Mouse (Mus musculus): ENCODE data around the gene Slc39a9. TPM values are rescaled to one million over a fixed set of nuclear protein-coding genes. Genes with fewer than 3 reads are reported as not detected.

Slc39a9 gene
- 23.8 and 26.7 TPM in 2 replicates for polyA plus RNA-seq (2015; fragmentation: Nextera tagmentation; extraction: Ambion mirVana)

GRCm38 (mm10) chr12:80643693-80644505 lies at the start of gene Slc39a9, which contains the start of gene Erh:
Gene Slc39a9 (plus strand): TSS chr12:80643883.
Gene Erh (minus strand): TSS chr12:80644341.
- Histone ChIP-seq H3K27ac (ENCODE audit: low read depth, low read length) (peak within 1 kb of the TSS; percentile 87), H3K36me3 (ENCODE audit: control insufficient read depth, insufficient read depth, low read length) (peaks cover 4% of the 10 kb centered on the region), H3K4me3 (ENCODE audit: low read length) (peak within 1 kb of the TSS; percentile 69), H3K27me3 (replicated peaks; ENCODE audit: control insufficient read depth, insufficient read depth, low read length) (no peaks in the 10 kb centered on the region), H3K4me1 (ENCODE audit: control insufficient read depth, insufficient read depth, low read depth, low read length) (peaks cover 41% of the 10 kb centered on the region), H3K9me3 (ENCODE audit: control insufficient read depth, low read length) (no peaks in the 10 kb centered on the region), H3K4me2 (ENCODE audit: low read length) (peak within 1 kb of the TSS; percentile 89), H3K9ac (ENCODE audit: low read depth, low read length) (peak within 1 kb of the TSS; percentile 90)
- under 1% methylated on average over 47 of the region's 50 CpGs for WGBS
- peak; percentile 98 for ATAC-seq

GRCm38 (mm10) chr12:80594141-80594540 lies 49.5 kb upstream of the Slc39a9 start:
- Histone ChIP-seq H3K9me3 (ENCODE audit: control insufficient read depth, low read length) (no peaks in the 10 kb centered on the region), H3K9ac (ENCODE audit: low read depth, low read length) (no peak overlapping the region), H3K4me2 (ENCODE audit: low read length) (no peak overlapping the region), H3K4me1 (ENCODE audit: control insufficient read depth, insufficient read depth, low read depth, low read length) (peaks cover 3% of the 10 kb centered on the region; the same call in 1 of the 2 replicates), H3K4me3 (ENCODE audit: low read length) (no peak overlapping the region), H3K27ac (ENCODE audit: low read depth, low read length) (no peak overlapping the region), H3K36me3 (ENCODE audit: control insufficient read depth, insufficient read depth, low read length) (peaks cover 5% of the 10 kb centered on the region; the same call in 1 of the 2 replicates), H3K27me3 (replicated peaks; ENCODE audit: control insufficient read depth, insufficient read depth, low read length) (no peaks in the 10 kb centered on the region)
- WGBS = 89% methylated on average over 4 of the region's 4 CpGs
- ATAC-seq = no peak

- Histone ChIP-seq H3K9ac (ENCODE audit: low read depth, low read length) (no peak overlapping the region), H3K4me3 (ENCODE audit: low read length) (no peak overlapping the region), H3K27me3 (replicated peaks; ENCODE audit: control insufficient read depth, insufficient read depth, low read length) (no peaks in the 10 kb centered on the region), H3K36me3 (ENCODE audit: control insufficient read depth, insufficient read depth, low read length) (peaks cover 5% of the 10 kb centered on the region; the same call in 1 of the 2 replicates), H3K4me2 (ENCODE audit: low read length) (no peak overlapping the region), H3K4me1 (ENCODE audit: control insufficient read depth, insufficient read depth, low read depth, low read length) (peaks cover 3% of the 10 kb centered on the region; the same call in 1 of the 2 replicates), H3K27ac (ENCODE audit: low read depth, low read length) (no peak overlapping the region), H3K9me3 (ENCODE audit: control insufficient read depth, low read length) (no peaks in the 10 kb centered on the region)
- no peak for ATAC-seq
- WGBS = 79% methylated on average over 4 of the region's 4 CpGs
These were observed 48.9 kb upstream of the Slc39a9 start for GRCm38 (mm10) chr12:80594781-80595180.

- no peak overlapping the region for H3K4me3 ChIP-seq (ENCODE audit: low read length)
- no peaks in the 10 kb centered on the region for H3K9me3 ChIP-seq (ENCODE audit: control insufficient read depth, low read length)
- peaks cover 3% of the 10 kb centered on the region; the same call in 1 of the 2 replicates for H3K4me1 ChIP-seq (ENCODE audit: control insufficient read depth, insufficient read depth, low read depth, low read length)
- ATAC-seq = no peak
- H3K4me2 ChIP-seq (ENCODE audit: low read length) = no peak overlapping the region
- no peak overlapping the region for H3K27ac ChIP-seq (ENCODE audit: low read depth, low read length)
- 89% methylated on average over 4 of the region's 4 CpGs for WGBS
- no peaks in the 10 kb centered on the region for H3K27me3 ChIP-seq (replicated peaks; ENCODE audit: control insufficient read depth, insufficient read depth, low read length)
- no peak overlapping the region for H3K9ac ChIP-seq (ENCODE audit: low read depth, low read length)
- no peaks in the 10 kb centered on the region for H3K36me3 ChIP-seq (ENCODE audit: control insufficient read depth, insufficient read depth, low read length)
These were observed 48.1 kb upstream of the Slc39a9 start for GRCm38 (mm10) chr12:80595566-80595965.

- Histone ChIP-seq H3K9me3 (ENCODE audit: control insufficient read depth, low read length) (no peaks in the 10 kb centered on the region), H3K36me3 (ENCODE audit: control insufficient read depth, insufficient read depth, low read length) (no peaks in the 10 kb centered on the region), H3K4me1 (ENCODE audit: control insufficient read depth, insufficient read depth, low read depth, low read length) (peaks cover 3% of the 10 kb centered on the region; the same call in 1 of the 2 replicates), H3K27me3 (replicated peaks; ENCODE audit: control insufficient read depth, insufficient read depth, low read length) (no peaks in the 10 kb centered on the region), H3K4me2 (ENCODE audit: low read length) (no peak overlapping the region), H3K27ac (ENCODE audit: low read depth, low read length) (no peak overlapping the region), H3K4me3 (ENCODE audit: low read length) (no peak overlapping the region), H3K9ac (ENCODE audit: low read depth, low read length) (no peak overlapping the region)
- ATAC-seq = no peak
- WGBS = 78% methylated on average over 4 of the region's 4 CpGs
These were observed 47.7 kb upstream of the Slc39a9 start for GRCm38 (mm10) chr12:80595968-80596367.

GRCm38 (mm10) chr12:80598236-80598635 lies 45.4 kb upstream of the Slc39a9 start:
- no peaks in the 10 kb centered on the region for H3K27me3 ChIP-seq (replicated peaks; ENCODE audit: control insufficient read depth, insufficient read depth, low read length)
- no peak overlapping the region for H3K9ac ChIP-seq (ENCODE audit: low read depth, low read length)
- H3K9me3 ChIP-seq (ENCODE audit: control insufficient read depth, low read length) = no peaks in the 10 kb centered on the region
- peaks cover 4% of the 10 kb centered on the region for H3K4me1 ChIP-seq (ENCODE audit: control insufficient read depth, insufficient read depth, low read depth, low read length)
- 25% methylated on average over 7 of the region's 7 CpGs for WGBS
- ATAC-seq = no peak
- peak overlapping the region; percentile 73 for H3K27ac ChIP-seq (ENCODE audit: low read depth, low read length)
- H3K4me2 ChIP-seq (ENCODE audit: low read length) = no peak overlapping the region
- H3K4me3 ChIP-seq (ENCODE audit: low read length) = no peak overlapping the region
- H3K36me3 ChIP-seq (ENCODE audit: control insufficient read depth, insufficient read depth, low read length) = 0 out of 2 replicates have a peak, but pooled peaks cover 2% of the 10 kb centered on the region

GRCm38 (mm10) chr12:80598756-80599155 lies 44.9 kb upstream of the Slc39a9 start:
- ATAC-seq = peak; percentile 83
- H3K36me3 ChIP-seq (ENCODE audit: control insufficient read depth, insufficient read depth, low read length) = 0 out of 2 replicates have a peak, but pooled peaks cover 2% of the 10 kb centered on the region

GRCm38 (mm10) chr12:80601597-80602269 lies 42.0 kb upstream of the Slc39a9 start:
- no peak overlapping the region for H3K4me2 ChIP-seq (ENCODE audit: low read length)
- no peaks in the 10 kb centered on the region for H3K9me3 ChIP-seq (ENCODE audit: control insufficient read depth, low read length)
- no peak overlapping the region for H3K4me3 ChIP-seq (ENCODE audit: low read length)
- no peak overlapping the region for H3K27ac ChIP-seq (ENCODE audit: low read depth, low read length)
- 0 out of 2 replicates have a peak, but pooled peaks cover 2% of the 10 kb centered on the region for H3K36me3 ChIP-seq (ENCODE audit: control insufficient read depth, insufficient read depth, low read length)
- H3K4me1 ChIP-seq (ENCODE audit: control insufficient read depth, insufficient read depth, low read depth, low read length) = peaks cover 17% of the 10 kb centered on the region
- no peaks in the 10 kb centered on the region for H3K27me3 ChIP-seq (replicated peaks; ENCODE audit: control insufficient read depth, insufficient read depth, low read length)
- WGBS = 79% methylated on average over 9 of the region's 9 CpGs
- no peak overlapping the region for H3K9ac ChIP-seq (ENCODE audit: low read depth, low read length)
- ATAC-seq = no peak

More at GRCm38 (mm10) chr12:80598756-80599155, 44.9 kb upstream of the Slc39a9 start:
- 32% methylated on average over 6 of the region's 6 CpGs for WGBS
- peak overlapping the region; percentile 73 for H3K27ac ChIP-seq (ENCODE audit: low read depth, low read length)
- H3K9me3 ChIP-seq (ENCODE audit: control insufficient read depth, low read length) = no peaks in the 10 kb centered on the region
- no peak overlapping the region for H3K4me2 ChIP-seq (ENCODE audit: low read length)
- H3K4me3 ChIP-seq (ENCODE audit: low read length) = no peak overlapping the region
- H3K9ac ChIP-seq (ENCODE audit: low read depth, low read length) = no peak overlapping the region
- H3K4me1 ChIP-seq (ENCODE audit: control insufficient read depth, insufficient read depth, low read depth, low read length) = peaks cover 8% of the 10 kb centered on the region
- no peaks in the 10 kb centered on the region for H3K27me3 ChIP-seq (replicated peaks; ENCODE audit: control insufficient read depth, insufficient read depth, low read length)

- WGBS = 97% methylated on average over 5 of the region's 5 CpGs
- Histone ChIP-seq H3K9me3 (ENCODE audit: control insufficient read depth, low read length) (no peaks in the 10 kb centered on the region), H3K4me3 (ENCODE audit: low read length) (no peak overlapping the region), H3K36me3 (ENCODE audit: control insufficient read depth, insufficient read depth, low read length) (0 out of 2 replicates have a peak, but pooled peaks cover 2% of the 10 kb centered on the region), H3K4me1 (ENCODE audit: control insufficient read depth, insufficient read depth, low read depth, low read length) (peaks cover 17% of the 10 kb centered on the region), H3K27ac (ENCODE audit: low read depth, low read length) (no peak overlapping the region), H3K27me3 (replicated peaks; ENCODE audit: control insufficient read depth, insufficient read depth, low read length) (no peaks in the 10 kb centered on the region), H3K9ac (ENCODE audit: low read depth, low read length) (no peak overlapping the region), H3K4me2 (ENCODE audit: low read length) (no peak overlapping the region)
- ATAC-seq = no peak
These were observed 41.3 kb upstream of the Slc39a9 start for GRCm38 (mm10) chr12:80602432-80602831.

Data from hindbrain, embryonic 16.5 days (tissue).